In the genomic region with DNA sequence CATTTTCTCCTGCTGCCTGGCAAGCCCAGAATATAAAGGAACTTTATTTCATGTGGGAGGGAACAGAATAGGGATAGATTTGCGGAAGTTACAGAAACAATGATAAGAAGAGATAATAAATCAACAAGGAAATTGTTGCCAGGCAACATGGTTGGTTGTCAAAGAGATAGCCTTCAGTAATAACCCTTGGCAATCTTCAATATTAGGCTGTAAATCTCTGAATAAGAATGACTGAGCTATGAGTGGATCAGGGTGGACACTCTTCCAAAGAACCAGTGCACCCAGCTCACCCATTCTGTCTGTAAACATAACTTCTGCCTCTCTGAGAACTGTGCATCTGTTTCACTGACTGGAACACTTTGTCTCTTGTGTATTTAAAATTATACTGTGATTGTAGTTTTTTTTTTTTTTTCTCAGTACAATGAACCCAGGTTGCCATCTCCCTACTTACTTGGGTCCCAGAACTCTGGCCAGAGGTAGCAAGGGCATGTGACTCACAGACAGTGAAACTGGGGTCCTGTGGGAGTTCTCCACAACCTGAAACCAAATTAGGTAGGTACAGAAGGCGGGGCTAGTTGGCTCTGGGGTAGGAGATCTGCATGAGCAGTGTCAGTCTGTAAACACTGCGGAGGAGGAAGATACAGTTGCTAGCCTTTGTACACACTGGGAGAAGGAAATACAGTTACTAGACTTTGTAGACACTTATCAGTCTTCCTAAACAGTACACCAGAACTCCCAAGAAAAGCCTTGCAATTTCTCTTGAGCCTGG, we compare ENCODE assay signal across 17 mouse cellular contexts. TPM values are rescaled to one million over a fixed set of nuclear protein-coding genes. Genes with fewer than 3 reads are reported as not detected.
DNase-seq lines count a peak whose midpoint lies in the region; ATAC-seq and TF ChIP-seq lines count a peak whose summit lies in the region.
"Had no signal": no experiment of that assay in that cellular context is flagged by ENCODE, and none has a peak within 500 bp of the region (broad histone marks: within the 10 kb centered on the region; RNA-seq: fewer than 3 reads in every experiment).

No protein-coding gene starts in this region.

- no peaks in the 10 kb centered on the region for H3K27me3 ChIP-seq in MEL (ENCODE audit: control insufficient read depth in 1 of 2, insufficient read depth in 2 of 2, low read length in 2 of 2)
- H3K27me3 ChIP-seq: forebrain, embryonic 13.5 days; midbrain, embryonic 15.5 days had no signal

- H3K36me3 ChIP-seq in MEL (ENCODE audit: control insufficient read depth in 1 of 2, insufficient read depth in 2 of 2, low read length in 2 of 2): peaks cover 0 to 40% of the 10 kb centered on the region in 2 experiments; a peak in 2 of 4 replicates
- H3K36me3 ChIP-seq: midbrain, embryonic 15.5 days had no signal

- TF ChIP-seq EP300 in MEL (IDR thresholded peaks at IDR 0.05; ENCODE audit: low read depth in 1 of 2, low read length in 2 of 2): peak; percentile 34 to 49; a peak in 2 of 4 replicates

- peaks cover 3 to 43% of the 10 kb centered on the region in 2 experiments; a peak in 3 of 4 replicates for H3K4me1 ChIP-seq in MEL (ENCODE audit: control insufficient read depth in 1 of 2, insufficient read depth in 2 of 2, low read length in 2 of 2)
- H3K4me1 ChIP-seq: forebrain, embryonic 13.5 days; midbrain, embryonic 15.5 days had no signal

- TF ChIP-seq POLR2A in MEL (IDR thresholded peaks at IDR 0.05; ENCODE audit: control insufficient read depth in 1 of 2, insufficient read depth in 1 of 2, low read depth in 1 of 2, low read length in 2 of 2, poor library complexity in 1 of 2): no peak

- no peaks in the 10 kb centered on the region for H3K9me3 ChIP-seq in MEL (replicated peaks; ENCODE audit: insufficient read depth, low read length)
- H3K9me3 ChIP-seq: forebrain, embryonic 13.5 days; midbrain, embryonic 15.5 days had no signal

- no peak overlapping the region for H3K4me3 ChIP-seq in left cerebral cortex, adult 2 months
- no peak overlapping the region for H3K4me3 ChIP-seq in MEL (ENCODE audit: control insufficient read depth in 1 of 2, insufficient read depth in 1 of 2, low read depth in 2 of 2, low read length in 2 of 2)
- H3K4me3 ChIP-seq: forebrain, embryonic 13.5 days; midbrain, embryonic 15.5 days had no signal

- TF ChIP-seq RAD21 in MEL (IDR thresholded peaks at IDR 0.05; ENCODE audit: low read depth, low read length): no peak

- H3K27ac ChIP-seq in left cerebral cortex, adult 2 months: peak overlapping the region; percentile 78
- no peak overlapping the region; the same call in 1 of the 2 replicates for H3K27ac ChIP-seq in MEL (ENCODE audit: control insufficient read depth, low read depth, low read length)
- H3K27ac ChIP-seq: forebrain, embryonic 13.5 days; hindbrain, embryonic 14.5 days; midbrain, embryonic 15.5 days had no signal

- ATAC-seq in granulocyte monocyte progenitor cell, adult 5-6 weeks (replicated peaks; ENCODE audit: poor library complexity, severe bottlenecking): peak; percentile 12
- ATAC-seq: forebrain, embryonic 13.5 days; midbrain, embryonic 15.5 days had no signal

- H3K79me2 ChIP-seq in MEL (ENCODE audit: control insufficient read depth, insufficient read depth, low read length, poor library complexity): no peaks in the 10 kb centered on the region

- no peak overlapping the region for H3K9ac ChIP-seq in MEL (ENCODE audit: control insufficient read depth, low read depth, low read length, poor library complexity, severe bottlenecking)
- H3K9ac ChIP-seq: forebrain, embryonic 13.5 days; hindbrain, embryonic 14.5 days; lung, embryonic 14.5 days; midbrain, embryonic 15.5 days had no signal

- TF ChIP-seq CTCF in left cerebral cortex, adult 2 months (IDR thresholded peaks at IDR 0.05): no peak
- TF ChIP-seq CTCF in MEL (IDR thresholded peaks at IDR 0.05 in 2 of 3, conservative IDR thresholded peaks at IDR 0.05 in 1 of 3; ENCODE audit: control insufficient read depth in 1 of 3, insufficient read depth in 1 of 3, low read depth in 2 of 3, low read length in 3 of 3, poor library complexity in 1 of 3, severe bottlenecking in 1 of 3): no peak

- no peak for DNase-seq in left cerebral cortex, adult 2 months (ENCODE audit: extremely low spot score in 1 of 2, low spot score in 2 of 2)
- DNase-seq in left cerebral cortex, postnatal 36 days (ENCODE audit: low spot score in 2 of 2): no peak
- no peak for DNase-seq in MEL (ENCODE audit: low read depth, low spot score)
- peak; percentile 40 for DNase-seq in spleen, adult 12 weeks (ENCODE audit: low spot score)
- no peak for DNase-seq in ovary, postnatal 10 days (ENCODE audit: low spot score)
- no peak for DNase-seq in yolk sac, embryonic 10.5 days (ENCODE audit: low spot score)
- DNase-seq: adrenal gland, adult 8-10 months; kidney, postnatal 10 days; lung, embryonic 14.5 days had no signal

- intact Hi-C loops in left cerebral cortex, adult 2 months (cut with DNase I): no loop called here
- intact Hi-C loops in left cerebral cortex, postnatal 36 days (cut with DNase I): no loop called here

TF ChIP-seq in MEL, 35 proteins besides CTCF, POLR2A, EP300 and RAD21:
- no peak for TF ChIP-seq GABPA (IDR thresholded peaks at IDR 0.05; ENCODE audit: low read depth, low read length)
- no peak for TF ChIP-seq UBTF (IDR thresholded peaks at IDR 0.05; ENCODE audit: borderline replicate concordance, insufficient read depth, low read depth, low read length)
- no peak for TF ChIP-seq MYC (IDR thresholded peaks at IDR 0.05; ENCODE audit: low read depth, low read length)
- TF ChIP-seq ZC3H11A (IDR thresholded peaks at IDR 0.05; ENCODE audit: low read depth, low read length): no peak
- TF ChIP-seq ZMIZ1 (IDR thresholded peaks at IDR 0.05; ENCODE audit: low read depth, low read length): no peak
- TF ChIP-seq MAX (IDR thresholded peaks at IDR 0.05; ENCODE audit: low read length): no peak
- 0 out of 2 replicates have a peak, but pooled peaks have one; percentile 39 for TF ChIP-seq TCF12 (IDR thresholded peaks at IDR 0.05; ENCODE audit: low read depth, low read length)
- TF ChIP-seq NRF1 (IDR thresholded peaks at IDR 0.05; ENCODE audit: insufficient read depth, low read depth, low read length, poor library complexity, severe bottlenecking): no peak
- TF ChIP-seq ELF1 (IDR thresholded peaks at IDR 0.05; ENCODE audit: low read depth, low read length): no peak
- no peak for TF ChIP-seq HCFC1 (IDR thresholded peaks at IDR 0.05; ENCODE audit: low read depth, low read length)
- TF ChIP-seq NELFE (IDR thresholded peaks at IDR 0.05; ENCODE audit: low read depth, low read length): no peak
- TF ChIP-seq POLR2AphosphoS5 (IDR thresholded peaks at IDR 0.05; ENCODE audit: borderline replicate concordance, low read depth, low read length): no peak
- peak; percentile 82 for TF ChIP-seq GATA1 (IDR thresholded peaks at IDR 0.05; ENCODE audit: low read depth, low read length)
- peak; percentile 35; the same call in 1 of the 2 replicates for TF ChIP-seq RCOR1 (IDR thresholded peaks at IDR 0.05; ENCODE audit: low read depth, low read length)
- TF ChIP-seq ETS1 (IDR thresholded peaks at IDR 0.05; ENCODE audit: low read depth, low read length): no peak

RNA-seq across cellular contexts. Expression of gene Serpinb1a, which starts 19.3 kb away (rescaled TPM):
- total RNA-seq in left cerebral cortex, adult 2 months (2021): 1 to 10 TPM; 2.6 to 4.6 TPM
- total RNA-seq in left cerebral cortex, postnatal 36 days (2021): 1 to 10 TPM; 2.2 to 4.4 TPM
- total RNA-seq in MEL (2012; rRNA removed): 2.7 and 3.6 TPM in 2 replicates
- polyA plus RNA-seq in MEL (2012; ENCODE audit: insufficient read depth in 1 of 2, insufficient read length in 2 of 2, low read depth in 1 of 2, low replicate concordance in 2 of 2, missing spikeins in 1 of 2): 1 to 10 TPM in 1 of 2 experiments, not detected in 1; 6.8 TPM
- 232 and 310 TPM in 2 replicates for total RNA-seq in granulocyte monocyte progenitor cell, adult 5-6 weeks (2014; fragmentation: Nextera tagmentation)
- 511 and 544 TPM in 2 replicates for total RNA-seq in granulocyte monocyte progenitor cell, adult 5-6 weeks (2017)

RNA-seq across cellular contexts. Expression of gene D930007J09Rik, which starts 29.0 kb away (rescaled TPM):
- not detected for total RNA-seq in left cerebral cortex, adult 2 months (2021)
- total RNA-seq in left cerebral cortex, postnatal 36 days (2021): under 1 TPM in 1 of 2 experiments, not detected in 1; 0.99 TPM
- total RNA-seq in MEL (2012; rRNA removed): 8.3 and 10.4 TPM in 2 replicates
- polyA plus RNA-seq in MEL (2012; ENCODE audit: insufficient read depth in 1 of 2, insufficient read length in 2 of 2, low read depth in 1 of 2, low replicate concordance in 2 of 2, missing spikeins in 1 of 2): not detected
- not detected in 2 replicates for total RNA-seq in granulocyte monocyte progenitor cell, adult 5-6 weeks (2014; fragmentation: Nextera tagmentation)
- total RNA-seq in granulocyte monocyte progenitor cell, adult 5-6 weeks (2017): not detected in 2 replicates
- total RNA-seq: heart, adult 18-20 months had no signal
- polyA plus RNA-seq: forebrain, embryonic 13.5 days; heart, postnatal 0 days; hindbrain, embryonic 14.5 days; limb, embryonic 11.5 days; lung, embryonic 14.5 days; midbrain, embryonic 15.5 days; neural tube, embryonic 11.5 days had no signal

RNA-seq across cellular contexts. Expression of gene Wrnip1, which starts 29.9 kb away (rescaled TPM):
- total RNA-seq in left cerebral cortex, adult 2 months (2021): 10 to 100 TPM; 57.0 to 63.4 TPM
- 10 to 100 TPM; 58.2 to 64.2 TPM for total RNA-seq in left cerebral cortex, postnatal 36 days (2021)
- total RNA-seq in MEL (2012; rRNA removed): 50.4 and 50.6 TPM in 2 replicates
- polyA plus RNA-seq in MEL (2012; ENCODE audit: insufficient read depth in 1 of 2, insufficient read length in 2 of 2, low read depth in 1 of 2, low replicate concordance in 2 of 2, missing spikeins in 1 of 2): 10 to 100 TPM in 1 of 2 experiments, not detected in 1; 38.8 TPM
- total RNA-seq in granulocyte monocyte progenitor cell, adult 5-6 weeks (2014; fragmentation: Nextera tagmentation): 27.1 and 44.0 TPM in 2 replicates
- 42.0 and 48.3 TPM in 2 replicates for total RNA-seq in granulocyte monocyte progenitor cell, adult 5-6 weeks (2017)

RNA-seq across cellular contexts. Expression of gene Mylk4, which starts 47.9 kb away (rescaled TPM):
- under 1 TPM; 0.07 to 0.16 TPM for total RNA-seq in left cerebral cortex, adult 2 months (2021)
- total RNA-seq in left cerebral cortex, postnatal 36 days (2021): under 1 TPM; 0.15 to 0.18 TPM
- not detected in 2 replicates for total RNA-seq in MEL (2012; rRNA removed)
- not detected for polyA plus RNA-seq in MEL (2012; ENCODE audit: insufficient read depth in 1 of 2, insufficient read length in 2 of 2, low read depth in 1 of 2, low replicate concordance in 2 of 2, missing spikeins in 1 of 2)
- total RNA-seq in granulocyte monocyte progenitor cell, adult 5-6 weeks (2014; fragmentation: Nextera tagmentation): not detected in 2 replicates
- total RNA-seq in granulocyte monocyte progenitor cell, adult 5-6 weeks (2017): not detected in 2 replicates
- polyA plus RNA-seq: forebrain, embryonic 13.5 days; lung, embryonic 14.5 days had no signal

Comparison
In these comparisons a context has a peak if more than half of its experiments do, and no peak if none do; other contexts are left out.
1. RNA of gene Serpinb1a, which starts 19.3 kb away (total RNA-seq): 232 to 544 TPM in granulocyte monocyte progenitor cell, adult 5-6 weeks; 2.6 to 4.6 TPM in left cerebral cortex, adult 2 months, 2.2 to 4.4 TPM in left cerebral cortex, postnatal 36 days and 2.7 to 3.6 TPM in MEL; every median in the first group is over 10 times any median in the second.